Mouse (Mus musculus): Measurements from ENCODE around the gene Tmem129.

Tmem129 gene

DNA sequence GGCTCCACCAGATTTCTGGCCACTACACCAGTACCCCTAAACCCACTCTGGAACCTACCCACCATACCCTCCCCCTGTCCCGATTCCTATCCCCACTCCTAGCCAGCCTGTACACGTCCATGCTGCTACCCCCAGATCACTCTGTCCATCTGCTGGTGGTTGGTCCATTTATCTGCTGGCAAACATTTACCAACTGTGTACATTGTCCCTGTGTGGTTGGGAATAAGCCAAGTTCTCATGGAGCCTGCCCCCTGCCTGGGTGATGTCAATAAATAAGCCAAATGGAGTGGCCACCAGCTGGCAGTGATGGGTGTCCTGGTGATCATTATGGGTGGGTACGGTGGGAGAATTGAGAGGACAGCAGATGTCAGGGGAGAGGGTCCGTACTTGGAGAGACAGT, 28.9 kb upstream of the Tmem129 start:
- no peak for DNase-seq (ENCODE audit: low spot score)

DNA sequence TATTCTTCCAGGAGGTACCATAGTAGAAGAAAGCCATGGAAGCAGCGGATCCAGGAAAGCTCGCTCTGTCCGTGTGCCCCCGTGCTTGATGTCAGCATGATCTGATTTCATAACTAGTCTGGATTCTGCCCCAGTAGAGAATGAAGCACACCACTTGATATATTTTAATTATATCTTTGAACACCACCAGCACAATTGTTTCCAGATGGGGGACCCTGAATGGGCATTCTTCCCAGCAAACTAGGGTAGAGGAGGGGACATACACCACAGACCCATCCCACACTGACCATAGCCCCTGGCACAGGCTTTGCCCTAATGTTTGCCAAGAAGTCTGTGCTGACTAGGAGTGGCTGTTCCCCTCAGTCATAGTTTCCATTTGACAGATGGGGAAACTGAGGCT, 26.7 kb upstream of the Tmem129 start:
- no peak for DNase-seq (ENCODE audit: low spot score)

DNA sequence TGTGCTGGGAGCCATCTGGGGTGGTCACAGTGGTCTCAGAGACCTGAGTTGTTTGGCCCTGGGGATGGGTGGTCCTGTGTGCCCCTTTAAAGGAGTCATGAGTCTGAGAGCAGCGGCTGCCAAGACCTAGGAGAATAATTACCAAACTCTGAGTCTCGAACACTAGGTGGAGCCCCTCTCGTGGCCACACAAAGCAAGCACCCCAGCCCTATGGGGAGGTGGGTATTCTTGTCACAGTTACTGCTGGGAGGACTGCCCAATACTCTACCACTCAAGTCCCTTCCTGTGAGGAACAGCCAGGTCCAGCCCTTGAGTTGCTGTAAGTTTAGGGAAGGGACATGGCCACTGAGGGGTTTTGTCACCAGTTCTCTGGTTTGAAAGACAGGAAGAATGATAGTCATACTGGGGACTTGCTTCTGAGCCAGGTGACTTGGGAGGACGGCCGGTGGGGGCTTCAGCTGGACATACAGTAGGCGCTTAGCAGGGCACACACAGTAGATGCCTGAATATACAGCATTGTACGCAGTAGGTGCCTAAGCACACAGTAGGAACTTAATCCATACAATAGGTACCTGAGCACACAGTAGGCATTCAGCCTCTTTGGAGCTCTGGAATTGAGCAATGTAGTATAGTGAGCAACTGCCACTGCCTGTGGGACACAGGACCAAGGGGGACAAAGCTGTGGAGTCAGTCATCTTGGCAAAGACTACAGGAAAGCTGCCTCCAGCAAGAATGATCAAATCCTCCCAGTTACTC, 25.9 kb upstream of the Tmem129 start:
- DNase-seq (ENCODE audit: low spot score): peak; percentile 63

DNA sequence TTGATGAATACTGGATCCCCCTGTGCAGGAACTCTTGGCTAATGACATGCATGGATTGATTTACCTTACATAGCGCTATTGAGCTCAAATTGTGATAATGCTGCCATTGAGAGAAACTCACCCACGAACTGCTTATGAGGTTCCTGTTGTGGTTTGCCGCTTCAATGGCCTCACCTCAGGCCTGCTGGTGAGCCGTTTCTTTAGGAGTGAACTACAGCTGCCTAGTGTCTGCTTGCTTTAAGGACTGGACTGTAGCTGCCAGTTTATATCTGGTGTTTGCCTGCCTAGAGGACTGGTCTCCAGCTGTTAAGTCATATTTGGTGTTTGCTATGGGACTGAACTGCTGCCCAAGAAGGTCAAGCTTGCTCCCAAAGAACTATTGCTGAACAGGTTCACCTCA, 24.7 kb upstream of the Tmem129 start:
- no peak for DNase-seq (ENCODE audit: low spot score)

DNA sequence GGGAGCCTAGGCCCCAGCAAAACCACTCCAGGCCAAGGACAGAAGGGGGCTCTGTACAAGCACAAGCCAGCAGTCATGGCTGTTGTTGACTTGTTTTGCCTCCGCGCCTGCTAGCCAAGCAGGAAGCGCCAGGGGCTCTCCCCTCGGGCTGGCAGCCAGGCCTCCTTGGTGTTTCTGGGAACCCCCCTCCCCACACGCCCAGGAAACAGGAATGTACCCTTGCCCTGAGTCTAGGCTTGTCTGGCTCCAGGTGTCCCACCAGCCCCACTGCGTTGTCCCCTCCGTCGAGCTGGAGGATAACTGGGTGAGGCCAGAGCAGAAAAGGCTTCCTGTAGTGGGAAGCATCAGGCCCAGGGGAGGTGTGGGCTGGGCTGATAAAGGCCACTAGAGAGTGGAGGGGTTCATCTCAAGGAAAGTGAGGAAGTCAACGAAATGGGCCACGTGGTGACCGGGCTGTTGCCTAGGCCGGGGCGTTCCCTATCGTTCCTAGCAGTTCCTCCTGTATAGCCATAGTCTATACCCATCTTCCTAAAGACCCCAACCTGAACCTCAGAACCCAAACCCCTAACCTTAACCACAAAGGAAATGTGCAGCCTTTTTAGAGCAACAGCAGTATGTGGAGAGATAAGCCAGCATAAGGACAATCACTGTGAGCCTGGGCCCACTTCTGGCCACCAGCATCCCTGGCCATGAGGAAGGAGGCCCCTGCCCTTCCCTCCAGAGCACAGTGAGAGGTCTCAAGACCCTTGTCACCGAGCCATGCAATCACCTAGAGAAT, 23.6 kb upstream of the Tmem129 start:
- no peak for DNase-seq (ENCODE audit: low spot score)

DNA sequence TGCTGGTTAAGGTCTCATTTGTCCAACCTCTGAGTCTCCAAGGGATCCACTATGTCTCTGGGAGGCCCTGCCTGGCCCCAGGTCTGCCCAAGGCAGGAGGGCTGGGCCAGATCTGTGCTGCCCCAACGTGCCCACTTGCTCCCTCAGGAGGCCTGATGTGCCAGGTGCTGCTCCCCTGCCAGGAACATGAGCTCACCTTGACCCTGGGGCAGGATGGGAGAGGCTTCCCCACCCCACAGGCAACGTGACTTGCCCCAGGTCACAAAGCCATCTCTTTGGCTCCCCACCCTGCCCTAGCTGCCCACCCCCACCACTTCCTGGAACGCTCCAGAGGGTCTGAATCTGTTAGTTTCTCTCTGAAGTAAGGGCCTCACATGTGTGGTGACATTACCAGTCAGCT, 22.8 kb upstream of the Tmem129 start:
- DNase-seq (ENCODE audit: low spot score): no peak

DNA sequence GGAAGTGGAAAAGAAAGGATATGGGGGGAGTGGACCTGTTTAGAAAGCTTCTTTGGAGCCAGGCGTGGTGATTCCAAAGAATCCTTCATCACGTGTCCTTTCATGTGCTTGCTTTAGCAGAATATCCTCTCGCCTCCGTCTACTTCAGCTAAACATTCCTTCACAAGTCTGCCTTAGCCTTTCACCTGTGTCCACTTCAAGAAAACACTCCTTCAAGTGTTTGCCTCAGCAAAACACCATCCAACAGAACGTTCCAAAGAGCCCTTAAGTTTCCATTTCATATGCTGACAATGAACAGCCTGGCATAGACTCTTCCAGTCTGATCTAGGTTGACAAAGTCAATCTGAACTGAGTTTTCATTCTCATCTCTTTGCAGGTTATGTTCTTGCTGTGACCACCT, 20.0 kb upstream of the Tmem129 start:
- no peak for DNase-seq (ENCODE audit: low spot score)

DNA sequence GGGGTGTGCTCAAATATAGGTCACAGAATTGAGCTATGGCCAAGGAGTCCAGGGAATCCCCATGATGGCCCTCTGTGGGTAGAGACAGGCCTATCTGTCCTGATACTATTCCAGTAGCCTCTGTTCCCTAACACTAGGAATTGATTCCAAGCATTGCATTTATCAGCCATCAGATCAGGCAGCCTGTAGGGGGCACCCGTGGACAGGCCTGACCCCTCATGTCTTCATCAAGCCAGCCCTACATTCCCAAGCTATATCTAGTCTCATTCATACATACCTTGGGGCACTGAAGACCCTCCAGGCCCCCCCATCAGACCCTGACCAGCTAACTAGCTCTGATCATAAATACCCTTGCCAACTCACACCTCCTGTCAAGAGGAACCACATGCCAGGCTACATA, 17.7 kb upstream of the Tmem129 start:
- peak; percentile 68 for DNase-seq (ENCODE audit: low spot score)

DNA sequence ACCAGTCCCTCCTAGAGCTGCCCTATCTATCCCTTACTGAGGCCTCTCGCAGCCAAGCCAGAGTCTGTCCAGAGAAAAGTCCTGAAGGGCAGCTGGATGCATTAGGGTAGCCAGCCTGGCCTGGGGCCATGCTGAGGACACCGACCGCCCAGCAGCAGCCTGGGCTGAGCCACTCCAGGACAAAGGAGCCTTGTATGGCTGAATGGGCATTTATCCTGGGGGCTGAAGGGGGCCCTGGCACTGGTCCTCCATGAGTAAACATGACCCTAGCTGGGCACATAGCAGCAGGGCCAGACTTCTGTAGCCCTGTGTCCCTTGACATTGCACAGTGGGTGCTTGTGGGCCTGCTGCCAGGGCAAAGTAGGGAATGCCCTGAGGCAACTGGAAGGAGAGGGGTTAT, 16.2 kb upstream of the Tmem129 start:
- peak; percentile 70 for DNase-seq (ENCODE audit: low spot score)

DNA sequence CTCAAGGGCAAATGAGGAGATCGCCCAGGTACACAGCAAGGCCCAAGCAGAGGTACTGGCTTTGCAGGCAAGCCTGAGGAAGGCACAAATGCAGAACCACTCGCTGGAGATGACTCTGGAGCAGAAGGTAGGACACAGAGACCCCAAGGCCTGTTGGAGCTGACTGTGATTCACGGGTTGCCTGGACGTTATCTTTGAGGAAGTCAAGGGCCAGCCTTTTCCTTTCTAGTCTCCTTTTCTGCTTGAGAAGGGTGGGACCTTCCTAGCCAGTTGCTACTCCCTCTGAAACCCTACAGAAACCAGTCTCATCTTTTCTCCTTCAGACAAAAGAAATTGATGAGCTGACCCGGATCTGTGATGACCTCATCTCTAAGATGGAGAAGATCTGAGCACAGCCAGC, 13.4 kb upstream of the Tmem129 start:
- DNase-seq (ENCODE audit: low spot score): peak; percentile 48

DNA sequence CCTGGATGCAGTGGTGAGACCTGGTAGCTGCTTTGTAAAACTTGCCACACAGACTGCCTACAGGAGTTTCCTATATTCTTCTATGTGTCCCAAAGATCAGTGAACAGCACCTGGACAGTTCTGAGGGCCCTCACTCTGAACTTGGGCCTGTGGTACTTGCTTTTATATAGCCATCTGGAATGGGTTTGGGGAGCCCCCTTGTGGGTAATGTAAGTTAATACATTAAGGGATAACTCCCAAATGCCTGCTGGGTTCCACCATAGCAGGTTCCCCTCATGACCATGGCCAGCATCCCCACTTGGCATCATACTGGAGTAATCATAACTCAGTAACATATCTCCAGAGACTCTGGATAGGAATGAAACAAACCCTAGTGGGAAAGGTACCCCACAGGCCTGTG, 10.0 kb upstream of the Tmem129 start:
- peak; percentile 65 for DNase-seq (ENCODE audit: low spot score)

DNA sequence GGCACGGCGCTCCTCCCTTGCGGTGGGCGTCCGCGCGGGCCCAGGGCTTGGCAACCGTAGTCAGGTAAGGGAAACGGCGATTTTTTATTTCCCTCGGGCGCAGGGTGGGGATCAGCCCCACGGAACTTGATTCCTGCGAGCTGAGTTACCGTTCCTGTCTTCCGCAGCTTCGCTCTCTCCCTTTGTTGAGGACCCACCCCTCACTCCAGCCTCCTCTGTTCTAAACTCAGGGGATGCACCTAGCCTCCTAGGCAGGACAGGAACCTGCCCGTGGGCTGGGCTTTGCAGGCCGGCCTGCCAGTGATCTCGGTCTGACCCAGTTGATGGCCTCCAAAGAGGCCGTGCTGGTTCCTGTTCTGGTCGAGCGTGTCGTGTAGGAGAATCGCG, 441 bp upstream of the Tmem129 start:
- peak; percentile 41 for DNase-seq (ENCODE audit: low spot score)

DNA sequence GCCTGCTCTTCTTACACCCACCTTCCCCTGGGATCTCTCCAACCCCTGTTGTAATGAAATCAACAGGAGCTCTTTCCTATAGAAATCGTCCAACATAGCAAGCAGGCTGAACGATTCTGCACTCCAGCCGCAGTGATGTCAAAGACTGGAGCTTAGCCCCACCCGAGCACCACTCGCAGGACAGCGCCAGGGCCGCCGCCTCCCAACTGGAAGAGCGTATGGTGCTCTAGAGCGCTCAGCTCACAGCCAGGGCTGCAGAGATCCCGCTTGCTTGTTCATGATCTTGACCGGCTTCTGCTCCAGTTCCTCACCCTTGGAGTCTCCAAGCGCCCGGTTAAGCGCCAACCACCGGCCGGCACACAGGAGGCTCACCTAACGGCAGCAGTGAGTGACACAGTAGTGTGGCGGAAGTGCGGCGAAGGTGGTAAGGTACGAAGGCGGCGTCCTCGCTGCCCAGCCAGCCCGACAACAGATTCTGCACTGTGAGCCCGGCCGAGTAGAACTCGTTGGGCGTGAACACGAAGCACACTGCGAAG, 897 bp downstream of the Tmem129 start:
- DNase-seq (ENCODE audit: low spot score): no peak

DNA sequence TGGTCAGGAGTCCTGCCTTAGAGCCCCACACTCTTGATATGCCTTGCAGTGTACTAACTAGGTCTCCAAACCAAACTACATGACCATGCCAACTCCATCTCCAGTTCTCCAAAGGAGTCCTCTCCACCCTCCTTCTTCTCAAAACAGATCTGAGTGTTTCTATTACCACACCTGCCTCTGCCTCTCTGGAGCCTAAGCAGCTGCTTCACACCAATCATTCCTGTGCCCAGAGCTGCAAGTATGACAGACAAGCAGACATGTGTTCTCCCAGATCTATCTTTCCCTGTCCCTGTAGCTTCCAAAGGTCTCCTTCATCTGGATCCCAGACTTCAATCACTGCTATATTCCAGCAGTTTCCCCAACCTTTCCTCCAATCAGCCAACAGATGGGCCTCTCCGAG, 1.5 kb downstream of the Tmem129 start:
- DNase-seq (ENCODE audit: low spot score): no peak

DNA sequence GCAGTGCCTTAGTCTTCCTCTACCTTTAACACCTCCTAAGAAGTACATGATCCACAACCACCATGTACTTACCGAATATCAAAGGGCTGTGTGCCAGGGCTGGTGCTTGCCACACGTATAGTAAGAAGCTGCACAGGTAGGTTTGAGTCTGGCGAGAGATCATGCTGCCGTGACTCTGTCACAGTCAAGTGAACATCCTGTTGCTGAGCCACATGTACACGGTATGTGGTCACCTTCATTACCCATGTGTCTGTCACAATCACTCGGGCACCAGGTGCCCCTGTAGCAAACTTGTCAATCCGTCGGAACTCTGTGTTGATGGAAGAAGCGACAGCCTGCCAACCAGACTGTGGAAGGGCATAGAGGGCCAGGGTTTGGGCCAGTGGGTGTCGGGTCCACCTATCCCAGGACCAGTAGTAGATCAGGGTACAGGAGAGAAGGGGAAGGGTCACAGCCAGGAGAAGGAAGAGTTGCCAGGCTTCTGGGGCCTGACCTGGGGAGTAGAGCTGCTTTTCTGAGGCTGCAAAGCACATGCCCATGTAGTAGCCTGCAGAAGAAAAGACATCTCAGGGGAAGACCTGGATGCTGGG, 2.9 kb downstream of the Tmem129 start:
- no peak for DNase-seq (ENCODE audit: low spot score)

DNA sequence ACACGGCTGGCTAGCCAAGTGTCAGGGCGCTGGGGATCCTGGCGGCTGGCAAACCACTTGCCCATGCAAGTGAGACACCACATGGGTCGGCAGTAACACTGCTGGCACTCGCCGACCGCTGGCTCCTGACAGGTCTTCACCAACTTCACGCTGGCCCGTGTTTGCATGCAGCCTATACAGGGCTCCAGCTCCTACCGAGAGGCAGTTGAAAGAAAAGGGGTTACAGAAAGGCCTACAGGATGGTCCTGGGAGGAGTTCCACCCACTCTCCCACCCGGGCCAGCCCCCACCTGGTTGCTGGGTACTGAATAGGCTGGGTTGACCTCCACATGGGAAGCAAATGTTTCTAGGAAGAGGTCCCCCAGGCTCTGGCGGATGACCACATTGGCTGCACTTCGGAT, 3.8 kb downstream of the Tmem129 start:
- peak; percentile 9 for DNase-seq (ENCODE audit: low spot score)

DNA sequence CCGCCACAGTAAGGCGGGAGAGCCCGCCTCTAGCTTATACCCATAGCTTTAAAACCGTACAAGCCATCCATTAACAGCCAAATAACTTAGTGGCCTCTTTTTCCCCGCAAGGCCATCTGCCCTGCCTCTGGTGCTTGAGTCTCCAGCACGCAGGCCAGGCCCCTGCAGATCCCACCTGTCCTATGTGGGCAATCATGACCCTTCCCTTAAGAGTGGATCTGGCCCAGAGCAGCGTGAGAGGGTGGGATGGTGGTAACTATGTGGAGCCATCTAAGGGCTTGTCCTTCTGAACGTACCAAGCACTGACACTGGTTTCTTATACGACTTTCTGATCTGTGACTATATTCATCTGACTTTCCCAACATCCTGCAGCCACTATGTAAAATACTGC, 5.4 kb downstream of the Tmem129 start:
- DNase-seq (ENCODE audit: low spot score): no peak

DNA sequence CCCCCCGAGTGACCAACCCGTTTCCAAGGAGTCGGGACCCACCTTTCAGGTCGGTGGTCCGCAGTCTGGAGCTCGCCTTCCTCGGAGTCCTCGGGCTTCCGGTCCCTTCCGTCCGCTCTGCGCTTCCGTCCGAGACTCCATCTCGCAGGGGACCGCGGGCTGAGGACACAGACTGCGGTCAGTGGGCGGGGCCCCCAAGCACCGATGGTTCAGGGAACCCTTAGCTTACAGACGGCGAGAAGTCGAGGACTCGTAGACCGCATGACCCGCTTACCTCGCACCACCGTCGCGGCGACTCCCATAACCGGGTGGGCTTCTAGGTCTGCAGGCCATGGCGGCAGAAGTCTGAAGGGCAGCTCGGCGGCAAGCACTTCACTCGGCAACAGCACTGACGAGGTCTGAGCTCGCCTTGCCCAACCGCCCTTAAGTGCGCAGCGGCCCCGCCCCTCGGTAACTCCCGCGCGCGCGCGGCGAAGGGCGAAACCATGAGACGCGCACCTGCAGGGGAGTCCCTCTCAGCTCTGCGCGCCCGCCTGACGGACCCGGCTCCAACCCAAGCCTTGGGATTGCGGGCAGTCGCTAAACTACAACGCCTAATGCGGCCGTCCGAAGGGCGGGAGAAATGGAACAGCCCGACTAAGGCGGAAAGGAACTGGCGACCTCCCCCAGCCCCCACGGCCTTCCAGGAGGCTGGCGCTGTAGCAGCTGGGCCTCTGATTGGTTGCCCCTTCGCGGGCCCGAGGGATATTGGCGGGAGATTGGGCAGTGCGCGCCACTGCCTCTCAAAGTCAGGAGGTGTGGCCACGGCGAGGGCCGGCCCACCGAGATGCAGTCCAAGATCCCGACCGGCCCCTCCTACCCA, 6.1 kb downstream of the Tmem129 start, which contains the start of gene Slbp:
Slbp (minus strand) TSS at position 654 of the 862 bp plus-strand sequence.
- peak; percentile 98 for DNase-seq (ENCODE audit: low spot score)

DNA sequence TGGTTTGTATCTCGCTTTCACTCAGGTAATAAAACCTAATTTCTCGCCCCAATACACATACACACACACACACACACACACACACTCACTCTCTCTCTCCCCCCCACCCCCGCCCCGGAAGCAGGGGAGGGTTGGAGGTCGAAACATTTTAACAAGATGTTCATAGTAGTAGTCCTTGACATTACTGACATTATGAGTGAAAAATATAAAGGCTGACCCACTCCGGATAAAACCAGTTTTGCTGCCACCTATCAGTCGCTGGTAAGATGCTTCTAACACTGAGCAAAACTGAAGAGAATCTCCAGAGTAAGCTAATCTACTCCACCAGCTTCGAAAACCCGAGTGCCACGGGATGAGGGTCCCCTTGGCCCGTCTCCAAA, 6.7 kb downstream of the Tmem129 start:
- DNase-seq (ENCODE audit: low spot score): no peak

DNA sequence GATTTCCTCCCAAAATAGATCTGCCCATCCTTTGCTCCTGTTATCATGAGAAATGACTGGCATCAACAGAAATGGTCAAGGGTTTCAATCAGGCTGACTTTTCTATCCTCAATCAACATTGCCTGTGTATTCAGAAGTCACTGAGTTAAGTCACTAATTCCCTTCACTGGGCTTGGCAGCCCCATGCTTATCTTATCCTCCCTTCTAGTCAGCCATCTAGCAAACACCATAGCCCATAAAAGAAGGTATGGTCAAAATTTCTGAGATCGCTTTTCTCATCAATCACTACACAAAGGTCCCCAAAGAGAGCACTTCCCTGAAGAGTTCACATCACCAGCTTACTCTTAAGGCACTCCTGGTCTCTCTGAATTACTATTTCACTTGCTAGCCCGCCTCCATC, 7.2 kb downstream of the Tmem129 start:
- DNase-seq (ENCODE audit: low spot score): no peak

DNA sequence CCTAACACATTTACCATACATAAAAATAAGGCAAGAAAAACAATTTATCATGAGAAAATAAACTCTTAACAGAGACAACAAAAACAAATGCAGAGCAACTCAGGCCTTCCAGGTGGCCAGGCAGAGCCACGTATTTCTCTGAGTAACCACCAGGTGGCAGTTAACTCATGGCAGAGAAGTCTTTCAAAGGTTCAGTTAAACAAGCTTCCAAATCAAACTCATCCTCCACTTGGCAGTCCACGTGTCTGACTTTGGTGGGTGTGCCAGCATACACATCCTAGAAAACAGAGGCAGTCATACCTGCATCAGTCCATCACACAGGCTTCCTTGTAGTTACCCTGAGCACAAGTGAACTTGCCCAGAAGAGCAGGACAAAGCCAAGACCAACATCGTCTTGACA, 17.6 kb downstream of the Tmem129 start:
- DNase-seq (ENCODE audit: low spot score): peak; percentile 74

DNA sequence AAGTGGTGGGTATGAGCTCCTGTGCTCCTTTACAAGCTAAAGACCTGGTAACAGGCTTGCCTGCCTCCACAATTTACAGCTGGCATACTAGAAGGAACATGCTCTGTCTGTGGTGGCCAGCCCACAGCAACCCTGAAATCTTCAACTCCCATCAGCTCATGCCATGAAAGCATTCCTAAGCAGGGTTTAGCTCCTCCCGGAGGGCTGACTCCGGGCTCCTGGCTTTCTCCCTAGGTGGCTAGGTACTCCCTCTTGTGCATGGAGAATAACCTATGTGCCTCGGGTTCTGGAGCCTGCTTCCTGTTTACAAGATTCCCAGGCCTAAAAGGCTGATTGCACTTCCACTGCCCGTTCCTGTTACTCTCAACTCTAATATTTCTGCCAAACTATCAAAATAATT, 19.4 kb downstream of the Tmem129 start:
- no peak for DNase-seq (ENCODE audit: low spot score)
